Mouse (Mus musculus): ENCODE data around the gene Sema4b.
A peak's percentile ranks its signal among the peaks of the same experiment; 100 is the strongest.

The Sema4b gene

DNA sequence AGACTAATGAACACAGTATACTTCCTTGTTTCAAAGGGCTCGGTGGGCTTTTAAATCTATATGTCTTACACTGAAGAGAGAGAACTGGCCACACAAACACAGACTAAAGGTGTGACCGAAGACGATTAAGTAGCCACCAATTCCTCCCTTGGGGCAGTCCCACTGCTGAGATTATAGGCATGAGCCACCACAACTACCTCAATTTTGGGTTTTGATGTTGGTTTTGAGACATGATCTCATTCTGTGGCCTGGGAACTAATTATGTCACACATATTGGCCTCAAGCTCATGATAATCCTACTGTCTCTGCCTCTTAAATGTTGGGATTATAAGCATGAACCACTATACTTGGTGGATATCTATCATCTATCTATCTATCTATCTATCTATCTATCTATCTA lies 9.2 kb upstream of the Sema4b start:
- no peak for DNase-seq (ENCODE audit: low spot score in 2 of 2)

DNA sequence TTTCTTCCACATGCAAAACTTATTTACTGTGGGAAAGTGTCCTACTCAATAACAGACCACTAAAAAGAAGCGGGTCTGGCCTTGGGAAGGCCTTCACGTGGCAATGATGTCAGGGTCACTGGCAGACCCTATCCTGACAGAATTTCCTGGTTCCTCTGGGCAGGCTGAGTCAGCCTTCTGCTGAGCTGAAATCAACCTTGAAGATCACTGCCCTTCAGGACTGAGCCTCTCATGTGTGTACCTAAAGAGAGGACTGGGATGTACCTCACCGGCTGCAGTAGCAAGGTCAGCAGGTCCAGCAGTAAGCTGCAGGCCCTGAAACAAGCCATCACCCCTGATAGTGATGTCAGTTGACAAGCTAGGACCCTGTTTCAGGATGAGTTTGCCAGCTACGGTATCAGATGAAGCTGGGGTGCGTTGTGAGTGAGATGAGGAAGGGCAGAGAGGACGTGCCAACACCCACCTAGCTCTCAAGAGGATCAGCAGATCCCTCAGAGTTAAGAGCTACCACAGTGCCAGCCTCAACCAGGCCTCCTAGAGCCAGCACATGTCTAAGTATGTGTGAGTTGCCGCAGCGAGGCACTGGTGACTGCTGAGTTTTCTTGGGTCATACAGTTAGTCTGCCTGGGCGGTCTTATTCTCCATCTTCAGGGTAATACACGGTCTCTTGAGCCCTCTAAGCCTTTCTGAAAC lies 8.5 kb upstream of the Sema4b start:
- DNase-seq (ENCODE audit: low spot score in 2 of 2): no peak

DNA sequence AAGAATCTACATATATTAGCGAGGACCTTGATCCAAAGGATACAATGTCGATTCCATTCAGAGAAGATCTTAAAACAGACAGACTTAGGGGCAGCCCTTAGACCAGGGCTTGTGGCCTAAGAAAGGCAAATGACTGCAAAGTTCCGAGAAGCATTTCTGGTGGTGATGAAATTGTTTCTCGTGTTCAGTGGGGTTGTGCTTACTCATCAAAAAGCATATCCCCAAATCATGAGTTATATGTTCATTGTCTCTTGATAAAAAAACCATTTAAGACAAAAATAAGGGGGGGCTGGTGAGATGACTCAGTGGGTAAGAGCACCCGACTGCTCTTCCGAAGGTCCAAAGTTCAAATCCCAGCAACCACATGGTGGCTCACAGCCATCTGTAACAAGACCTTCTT lies 7.3 kb upstream of the Sema4b start:
- DNase-seq (ENCODE audit: low spot score in 2 of 2): no peak

DNA sequence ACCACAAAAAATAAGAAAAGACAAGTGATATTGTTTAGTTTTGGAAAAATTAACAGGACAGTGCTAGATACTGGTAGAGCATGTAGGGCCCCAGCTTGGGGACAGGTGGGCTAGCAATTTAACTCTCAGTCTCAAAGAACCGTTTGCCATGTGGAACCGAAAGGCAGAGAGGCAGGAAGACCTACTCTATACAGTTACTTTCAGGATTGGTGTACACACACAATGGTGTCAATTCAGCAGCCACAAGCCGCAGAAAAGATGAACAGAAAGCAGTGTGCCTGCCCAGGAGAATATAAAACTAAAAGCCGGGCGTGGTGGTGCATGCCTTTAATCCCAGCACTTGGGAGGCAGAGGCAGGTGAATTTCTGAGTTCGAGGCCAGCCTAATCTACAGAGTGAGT lies 6.9 kb upstream of the Sema4b start:
- DNase-seq (ENCODE audit: low spot score in 2 of 2): no peak

DNA sequence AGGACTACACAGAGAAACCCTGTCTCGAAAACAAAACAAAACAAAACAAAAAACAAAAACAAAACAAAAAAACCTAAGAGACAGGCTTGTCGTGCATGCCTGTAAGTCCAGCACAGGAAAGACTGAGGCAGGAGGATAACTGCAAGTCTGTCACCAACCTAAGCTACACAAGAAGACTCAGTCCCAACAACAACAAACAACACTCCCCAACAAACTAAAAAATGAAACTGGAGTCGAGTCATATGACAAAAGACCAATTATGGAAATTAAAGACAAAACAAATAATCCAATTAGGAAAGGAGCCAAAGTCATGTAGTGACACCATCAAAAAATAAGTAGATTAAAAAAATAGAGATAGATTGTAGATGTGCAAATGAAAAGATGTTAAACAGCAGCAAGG lies 6.4 kb upstream of the Sema4b start:
- DNase-seq (ENCODE audit: low spot score in 2 of 2): no peak

DNA sequence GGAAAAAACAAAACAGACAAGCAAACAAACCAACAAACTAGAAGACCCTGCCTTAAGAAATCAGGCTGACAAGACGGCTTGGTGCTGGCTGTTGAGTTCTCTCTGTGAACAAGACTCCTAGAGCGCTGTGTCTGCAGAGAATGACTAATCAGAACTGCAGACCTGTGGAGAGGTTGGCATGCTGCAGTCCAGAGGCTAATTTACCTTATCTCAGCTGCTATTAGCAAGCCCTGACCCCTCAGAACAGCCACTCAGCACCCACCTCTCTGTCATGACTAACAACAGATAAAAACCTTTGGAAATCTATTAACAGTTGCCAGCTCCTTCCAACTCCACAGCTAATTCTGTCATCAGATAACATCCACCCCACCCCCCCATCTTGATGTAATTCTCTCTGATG lies 5.6 kb upstream of the Sema4b start:
- DNase-seq (ENCODE audit: low spot score in 2 of 2): no peak

DNA sequence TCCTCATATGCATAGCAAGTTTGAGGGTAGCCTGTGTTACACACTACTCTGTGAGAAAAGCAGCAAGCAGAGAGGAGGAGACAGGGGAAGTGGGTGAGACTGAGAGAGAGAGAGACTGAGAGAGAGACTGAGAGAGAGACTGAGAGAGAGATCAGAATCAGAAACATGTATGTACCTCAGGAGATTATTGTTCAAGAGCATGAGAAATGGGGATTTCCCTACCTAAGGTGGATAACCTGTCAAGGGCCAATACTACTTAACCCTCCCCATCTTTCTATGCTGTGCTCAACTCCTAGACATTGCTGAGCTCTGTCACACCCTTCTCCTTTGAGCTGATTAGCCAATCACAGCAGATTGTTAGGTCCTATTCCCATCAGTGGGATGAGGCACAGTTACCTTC lies 4.5 kb upstream of the Sema4b start:
- DNase-seq (ENCODE audit: low spot score in 2 of 2): no peak

DNA sequence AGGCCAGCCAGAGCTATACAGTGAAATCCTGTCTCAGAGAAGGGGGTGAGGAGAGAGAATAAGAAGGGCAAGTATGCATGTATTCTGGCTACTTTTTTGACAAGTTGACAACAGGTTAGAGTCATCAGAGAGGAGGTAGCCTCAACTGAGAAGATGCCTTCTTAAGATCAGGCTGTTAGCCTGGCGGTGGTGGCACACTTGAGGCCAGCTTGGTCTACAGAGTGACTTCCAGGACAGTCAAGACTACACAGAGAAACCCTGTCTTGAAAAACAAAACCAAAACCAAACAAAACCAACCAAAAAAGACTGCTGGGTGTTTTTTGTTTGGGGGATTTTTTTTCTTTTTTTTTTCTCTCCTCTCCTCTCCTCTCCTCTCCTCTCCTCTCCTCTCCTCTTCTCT lies 3.2 kb upstream of the Sema4b start:
- DNase-seq (ENCODE audit: low spot score in 2 of 2): no peak

DNA sequence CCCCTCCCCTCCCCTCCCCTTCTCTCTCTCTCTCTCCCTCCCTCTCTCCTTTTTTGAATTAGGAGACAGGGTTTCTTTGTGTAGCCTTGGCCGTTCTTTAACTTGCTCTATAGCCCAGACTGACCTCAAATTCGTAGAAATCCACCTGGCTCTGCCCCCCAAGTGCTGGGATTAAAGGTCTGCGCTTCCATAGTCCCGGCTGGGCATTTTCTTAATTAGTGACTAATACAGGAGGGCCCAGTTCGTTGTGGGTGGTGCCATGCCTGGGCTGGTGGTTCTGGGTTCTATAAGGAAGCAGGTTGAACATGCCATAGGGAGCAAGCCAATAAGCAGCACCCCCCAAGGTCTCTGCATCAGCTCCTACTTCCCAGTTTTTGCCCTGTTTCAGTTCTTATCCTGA lies 2.7 kb upstream of the Sema4b start:
- DNase-seq (ENCODE audit: low spot score in 2 of 2): no peak

DNA sequence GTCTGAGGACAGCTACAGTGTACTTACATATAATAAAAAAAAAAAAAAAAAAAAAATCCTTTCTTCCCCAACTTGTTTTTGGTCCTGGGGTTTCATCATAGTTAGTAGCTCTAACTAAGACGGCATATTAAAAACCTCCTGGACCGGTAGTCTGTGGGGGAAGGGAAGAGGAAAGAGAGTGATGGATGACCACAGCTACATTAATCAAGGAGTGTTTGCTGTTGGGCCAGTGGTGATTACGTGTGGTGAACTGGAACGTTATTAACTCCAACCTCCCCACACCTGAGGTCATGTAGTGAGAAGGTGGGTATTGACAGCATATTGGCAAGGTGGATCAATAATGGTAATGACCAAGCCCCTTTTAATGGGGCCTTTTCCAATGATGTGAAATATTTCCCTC lies 2.1 kb upstream of the Sema4b start:
- DNase-seq (ENCODE audit: low spot score in 2 of 2): no peak

DNA sequence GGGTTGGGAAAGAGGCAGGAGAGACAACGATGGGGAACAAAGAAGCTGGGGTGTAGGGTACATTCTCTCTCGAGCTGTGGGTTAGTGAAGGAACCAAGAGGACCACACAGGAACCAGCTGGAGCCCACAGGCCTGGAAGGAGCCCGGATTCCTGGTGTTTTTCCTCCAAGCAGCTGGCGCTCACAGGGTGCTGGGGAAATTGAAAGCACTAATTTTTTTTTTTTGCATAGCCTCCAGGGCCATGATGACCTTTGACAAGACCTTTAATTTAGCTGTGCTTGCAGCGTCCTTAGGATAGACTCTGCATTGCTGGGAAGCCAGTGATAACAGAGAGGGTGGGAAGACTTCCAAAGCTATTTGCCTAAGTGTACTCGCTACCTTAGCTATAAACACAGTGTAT lies 1.7 kb upstream of the Sema4b start:
- no peak for DNase-seq (ENCODE audit: low spot score in 2 of 2)

DNA sequence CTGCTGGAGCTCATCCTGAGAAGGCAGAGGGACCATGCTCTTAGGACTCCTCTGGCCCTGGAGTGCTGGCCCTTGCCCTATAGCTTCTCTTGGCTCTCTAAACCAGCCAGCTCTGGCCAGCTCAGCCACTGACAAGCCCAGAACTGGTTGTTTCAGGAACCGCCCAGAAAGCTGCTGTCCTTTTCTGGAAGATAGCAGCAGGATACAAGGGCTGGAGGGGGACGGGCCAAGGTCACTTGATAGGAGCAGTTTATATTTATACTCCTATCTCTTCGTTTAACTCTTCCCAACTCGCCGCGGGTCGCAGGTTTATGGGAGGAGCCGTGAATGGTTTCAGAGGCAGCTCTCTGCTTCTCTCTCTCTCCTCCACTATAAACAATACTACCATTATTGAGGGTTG lies 620 bp upstream of the Sema4b start:
- DNase-seq (ENCODE audit: low spot score in 2 of 2): peak; percentile 73 to 81

DNA sequence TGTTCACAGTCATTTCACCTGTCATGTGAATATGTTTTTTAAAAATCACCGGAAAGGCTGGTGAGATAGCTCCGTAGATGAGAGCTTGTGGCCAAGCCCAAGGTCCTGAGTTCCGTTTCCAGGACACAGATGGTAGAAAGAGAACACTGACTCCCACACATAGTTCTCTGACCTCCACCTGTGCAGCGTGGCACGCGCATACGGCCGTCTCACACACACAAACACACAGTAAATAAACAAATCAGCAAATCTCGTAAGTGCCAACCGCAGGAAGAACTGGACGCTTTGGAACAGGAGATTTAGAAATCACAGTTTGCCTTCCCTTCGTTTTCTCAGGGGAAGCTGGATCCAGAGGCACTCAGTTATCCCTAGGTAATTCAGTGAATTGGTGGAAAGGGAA lies 860 bp downstream of the Sema4b start:
- DNase-seq (ENCODE audit: low spot score in 2 of 2): no peak

DNA sequence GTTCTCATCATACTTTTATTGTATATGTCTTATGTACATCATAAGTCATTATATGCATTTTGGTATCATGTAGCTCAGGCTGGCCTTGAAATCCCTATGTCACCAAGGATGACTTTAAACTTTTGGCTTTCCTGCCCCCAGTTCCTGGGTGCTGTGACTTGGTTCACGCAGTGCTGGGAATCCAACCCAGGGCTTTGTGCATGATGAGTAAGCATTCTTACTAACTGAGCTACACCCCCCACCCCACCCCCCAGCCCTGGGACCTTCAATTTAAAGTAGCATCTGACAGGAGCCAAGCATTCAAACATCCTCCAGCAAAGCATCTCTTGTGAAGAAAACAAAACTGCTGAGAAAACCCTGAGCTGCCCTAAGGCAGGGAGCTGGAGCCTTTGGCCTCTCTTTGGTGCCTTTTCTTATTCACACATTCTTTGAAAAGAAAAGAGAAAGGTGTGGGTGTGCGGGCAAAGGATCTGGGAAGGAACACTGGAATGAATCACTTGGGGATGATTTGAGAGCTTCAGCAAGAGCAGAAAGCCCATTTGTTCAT lies 2.0 kb downstream of the Sema4b start:
- DNase-seq (ENCODE audit: low spot score in 2 of 2): no peak

DNA sequence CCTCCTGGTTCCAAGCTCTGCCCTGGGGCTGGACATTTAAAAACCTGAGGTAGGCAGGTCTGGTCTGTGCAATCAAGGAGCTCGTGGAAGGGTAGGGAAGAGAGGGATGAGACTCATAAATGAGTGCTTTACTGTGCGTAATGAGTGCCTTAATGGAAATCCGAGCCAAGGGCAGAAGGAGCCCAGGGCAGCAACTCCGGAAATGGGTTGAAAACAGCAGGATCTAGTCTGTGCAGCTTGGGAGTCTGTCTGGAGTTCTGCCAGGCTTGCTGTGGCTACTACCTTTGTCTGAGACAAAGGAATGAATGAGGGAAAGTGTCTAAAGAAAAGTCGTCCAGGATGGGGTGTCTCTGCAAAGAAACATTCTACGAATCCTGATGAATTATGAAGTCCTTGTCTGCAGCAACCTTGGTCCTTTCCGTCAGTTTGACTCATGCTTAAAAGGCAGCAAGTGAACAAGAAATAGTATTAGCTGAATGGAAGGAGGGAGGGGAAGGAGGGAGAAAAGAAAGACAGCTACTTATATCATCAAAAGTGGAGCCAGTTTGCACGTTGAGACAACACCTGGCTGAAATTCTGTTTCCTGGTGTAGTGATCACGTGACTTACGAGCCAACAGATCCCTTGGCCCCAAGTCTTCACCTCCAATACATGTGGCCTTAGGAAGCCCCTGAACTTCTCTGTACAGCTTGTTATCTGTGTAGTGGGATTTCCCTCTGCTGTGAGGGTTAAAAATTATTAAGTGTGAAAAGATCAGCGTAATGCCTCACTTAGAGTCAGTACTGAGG lies 2.7 kb downstream of the Sema4b start:
- no peak for DNase-seq (ENCODE audit: low spot score in 2 of 2)

DNA sequence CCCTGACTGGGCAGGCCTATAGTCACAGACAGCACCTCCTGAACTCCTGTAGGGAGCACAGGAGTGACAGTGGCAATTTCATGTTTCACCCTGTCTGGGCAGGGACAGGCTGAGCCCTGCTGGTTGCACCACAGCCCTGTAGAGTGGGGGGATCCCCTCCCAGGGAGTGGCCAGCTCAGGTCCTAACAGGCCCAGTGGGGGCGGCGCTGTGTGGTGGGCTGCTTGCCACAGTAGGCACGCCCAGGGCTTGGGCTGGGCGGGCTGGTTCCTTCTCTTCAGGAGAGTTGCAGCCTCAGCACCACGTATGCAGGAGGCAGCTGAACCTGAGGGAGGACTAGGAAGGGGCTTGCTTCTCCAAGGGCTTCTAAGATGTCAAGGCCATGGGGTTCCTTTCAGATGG lies 4.8 kb downstream of the Sema4b start:
- DNase-seq (ENCODE audit: low spot score in 2 of 2): peak; percentile 73 to 85

DNA sequence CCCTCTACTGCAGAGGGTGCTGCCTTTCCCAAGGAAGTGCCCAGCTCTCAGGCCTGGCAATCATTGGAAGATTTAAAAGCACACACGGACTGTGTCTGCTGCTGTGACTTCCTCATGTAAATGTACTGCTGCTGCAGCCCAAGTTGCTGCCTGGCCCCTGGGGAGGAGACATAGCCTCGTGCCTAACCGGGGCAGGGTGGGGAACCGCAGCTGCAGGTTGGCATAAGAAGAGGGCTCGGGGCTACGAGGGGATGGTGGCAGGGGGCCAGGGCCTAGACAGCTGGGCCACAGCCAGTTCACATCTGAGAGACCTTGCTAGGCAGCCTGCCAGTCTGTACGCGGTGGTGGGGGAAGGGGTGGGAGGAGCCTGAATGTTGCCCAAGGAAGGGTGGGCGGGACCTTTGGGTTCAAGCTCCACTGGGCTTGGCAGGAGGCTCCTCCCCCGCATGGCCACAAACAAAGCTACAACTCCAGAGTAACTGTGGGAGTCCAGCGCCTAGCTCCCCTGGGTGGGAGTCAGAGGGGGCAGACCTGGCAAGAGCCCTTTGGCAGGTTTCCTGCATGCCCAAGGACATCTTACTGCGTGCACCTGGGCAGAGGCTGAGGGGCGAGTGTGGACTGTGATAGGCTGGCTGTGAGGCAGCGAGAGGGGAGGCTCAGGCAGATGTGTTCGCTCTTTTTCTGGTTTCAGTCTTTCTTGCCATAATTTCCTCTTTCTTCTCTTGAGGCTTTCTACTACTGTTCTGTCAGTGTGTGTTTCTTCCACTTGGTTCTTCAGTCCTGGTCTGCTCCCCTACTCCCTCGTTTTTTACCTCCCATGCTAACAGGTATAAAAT lies 5.8 kb downstream of the Sema4b start:
- peak; percentile 91 to 92 for DNase-seq (ENCODE audit: low spot score in 2 of 2)

DNA sequence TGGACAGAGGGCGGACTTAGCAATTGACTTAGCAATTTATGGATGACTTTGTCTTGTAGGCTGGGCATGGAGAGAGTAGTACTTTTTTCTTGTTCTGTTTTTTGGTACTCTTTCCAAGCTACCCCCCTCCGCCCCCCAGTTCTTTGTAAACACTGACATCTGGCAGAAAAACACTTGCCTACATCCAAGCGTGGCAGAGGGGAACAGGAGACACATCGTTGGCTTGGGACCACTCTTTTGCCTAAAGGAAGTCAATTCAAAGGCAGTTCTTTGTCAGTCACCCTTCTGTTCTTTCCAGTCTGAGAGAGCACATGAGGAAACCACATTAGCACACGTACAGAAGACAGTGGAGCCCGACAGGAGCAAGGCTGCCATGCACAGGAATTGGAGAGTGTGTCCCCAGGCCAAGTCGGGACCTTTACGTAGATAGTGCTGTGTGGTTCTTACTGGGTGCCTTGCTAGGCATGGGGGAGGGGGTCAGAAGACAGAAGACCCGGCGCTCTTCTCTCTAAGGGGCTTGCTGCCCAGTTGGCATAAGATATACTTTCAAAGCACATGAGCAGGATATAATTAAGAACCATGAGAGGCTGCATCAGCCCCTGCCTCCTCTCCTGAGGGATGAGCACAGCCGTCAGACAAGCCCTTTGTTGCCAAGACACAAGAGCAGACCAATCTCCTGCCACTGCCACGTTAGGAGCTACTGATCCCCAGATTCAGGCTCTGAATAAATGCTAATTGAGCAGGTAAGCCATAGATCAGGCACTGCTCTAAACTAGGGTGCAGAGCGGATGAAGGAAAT lies 7.5 kb downstream of the Sema4b start:
- DNase-seq (ENCODE audit: low spot score in 2 of 2): no peak

DNA sequence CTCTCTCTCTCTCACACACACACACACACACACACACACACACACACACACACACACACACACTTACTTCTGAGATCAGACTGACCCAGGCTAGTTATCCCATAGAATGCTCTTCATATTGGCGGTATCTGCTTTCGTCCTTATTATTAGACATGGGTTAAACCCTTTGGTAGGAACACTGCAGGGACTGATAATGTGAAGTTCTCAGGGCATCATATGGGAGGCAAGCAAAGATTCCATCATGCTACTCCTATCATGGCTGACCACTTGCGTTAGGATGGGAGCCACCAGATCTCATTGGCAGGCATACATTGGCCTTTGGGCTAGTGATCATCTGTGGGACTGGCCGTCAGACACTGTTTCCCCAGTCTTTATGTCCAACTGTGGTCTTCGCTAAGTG lies 8.5 kb downstream of the Sema4b start:
- no peak for DNase-seq (ENCODE audit: low spot score in 2 of 2)

DNA sequence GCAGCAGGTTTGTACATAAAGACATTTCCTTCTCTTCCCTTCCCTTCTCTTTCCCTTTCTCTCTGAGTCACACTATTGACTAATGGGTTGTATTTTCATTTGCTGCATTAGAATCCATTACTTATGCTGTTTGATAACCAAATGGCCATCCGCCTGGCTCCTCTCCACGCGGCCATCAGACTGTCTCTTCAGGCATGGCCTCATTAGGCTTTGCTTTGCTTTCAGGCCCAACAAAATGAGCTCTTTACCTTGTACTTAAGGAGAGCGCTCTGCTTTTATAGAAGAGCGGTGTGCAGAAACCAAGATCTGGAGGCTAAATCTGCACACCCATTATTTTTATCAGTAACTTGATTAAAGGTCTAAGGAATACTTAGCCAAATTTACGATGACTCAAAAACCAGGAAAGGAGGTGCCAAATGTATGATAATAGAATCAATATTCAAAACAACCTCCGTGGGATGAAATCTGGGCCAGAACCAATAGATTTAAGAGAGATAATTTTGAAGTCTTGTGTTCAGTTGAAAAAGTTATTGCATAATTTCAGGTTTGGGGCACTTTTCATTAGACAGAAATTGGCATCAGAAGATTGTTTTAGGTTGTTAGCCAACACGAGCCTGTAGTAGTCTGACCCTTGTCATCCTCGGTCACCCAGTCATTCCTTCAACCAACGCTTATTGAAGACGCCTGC lies 9.1 kb downstream of the Sema4b start:
- no peak for DNase-seq (ENCODE audit: low spot score in 2 of 2)

DNA sequence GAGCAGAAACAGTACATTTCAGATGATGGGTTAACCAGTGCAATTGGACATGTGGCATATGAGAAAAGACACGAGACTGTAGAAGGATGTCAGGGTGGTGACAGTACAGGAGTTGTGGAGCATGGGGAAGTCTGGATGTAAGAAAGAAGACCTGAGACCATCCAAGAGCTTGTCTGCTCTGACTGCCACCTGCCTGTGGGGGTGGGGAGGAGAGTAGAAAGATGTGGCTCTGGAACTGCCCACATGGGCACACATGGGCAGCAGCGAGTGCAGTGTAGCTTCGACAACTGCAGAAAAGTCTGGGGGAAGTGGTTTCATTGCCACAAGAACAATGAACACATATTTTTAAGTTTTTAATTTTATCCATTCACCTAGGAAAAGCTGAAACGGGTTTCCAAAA lies 10.7 kb downstream of the Sema4b start:
- peak; percentile 66 to 80 for DNase-seq (ENCODE audit: low spot score in 2 of 2)

All from spleen, postnatal 4 days (tissue).